Mouse (Mus musculus): ENCODE results near the gene Ccn2. TPM values are rescaled to one million over a fixed set of nuclear protein-coding genes. Genes with fewer than 3 reads are reported as not detected.

The Ccn2 gene
- polyA plus RNA-seq, 1 experiment from 2014 or later, result 21.8 TPM

DNA sequence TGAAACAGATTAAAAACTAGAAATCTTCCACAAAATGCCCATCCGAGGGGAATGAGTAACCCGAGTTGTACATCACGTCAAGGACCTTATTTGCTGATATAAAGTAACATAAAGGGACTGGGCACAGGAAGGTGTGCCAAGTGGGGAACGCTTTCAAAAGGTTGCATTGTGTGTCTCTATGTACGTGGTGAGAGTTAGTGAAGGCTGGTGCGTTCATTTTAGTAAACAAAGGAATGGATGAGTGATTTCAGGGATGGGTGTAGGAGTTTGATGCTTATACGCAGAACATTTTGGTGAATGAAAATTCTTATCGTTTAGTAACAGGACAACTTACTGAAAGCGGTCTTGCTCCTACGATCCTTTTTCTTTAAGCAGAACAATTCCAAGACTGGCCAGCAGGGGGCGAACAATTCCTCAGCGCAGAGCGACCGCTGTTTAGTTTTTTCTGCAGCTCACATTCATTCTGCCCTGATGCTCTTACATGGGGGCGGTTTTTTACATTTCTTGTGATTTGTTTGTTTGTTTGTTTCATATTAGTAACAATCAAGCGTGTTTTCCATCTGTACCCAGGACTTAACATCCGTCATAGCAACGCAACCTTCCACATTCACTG, 35.3 kb downstream of the Ccn2 start:
- 22% methylated on average over 18 of the region's 18 CpGs for WGBS
- no peaks in the 10 kb centered on the region for H3K36me3 ChIP-seq
- no peaks in the 10 kb centered on the region for H3K9me3 ChIP-seq (replicated peaks)
- ATAC-seq (ENCODE audit: insufficient number of reproducible peaks, low FRiP score, low TSS enrichment, low read depth), result no peak; the same call in 1 of the 2 replicates
- H3K9ac ChIP-seq, result no peak overlapping the region
- H3K27ac ChIP-seq (replicated peaks), result no peak overlapping the region
- H3K4me3 ChIP-seq (replicated peaks), result no peak overlapping the region
- 0 out of 2 replicates have a peak, but pooled peaks cover 6% of the 10 kb centered on the region for H3K27me3 ChIP-seq
- peak overlapping the region; percentile 30; the same call in 1 of the 2 replicates for H3K4me2 ChIP-seq (replicated peaks)
- H3K4me1 ChIP-seq, result 0 out of 2 replicates have a peak, but pooled peaks cover 2% of the 10 kb centered on the region

DNA sequence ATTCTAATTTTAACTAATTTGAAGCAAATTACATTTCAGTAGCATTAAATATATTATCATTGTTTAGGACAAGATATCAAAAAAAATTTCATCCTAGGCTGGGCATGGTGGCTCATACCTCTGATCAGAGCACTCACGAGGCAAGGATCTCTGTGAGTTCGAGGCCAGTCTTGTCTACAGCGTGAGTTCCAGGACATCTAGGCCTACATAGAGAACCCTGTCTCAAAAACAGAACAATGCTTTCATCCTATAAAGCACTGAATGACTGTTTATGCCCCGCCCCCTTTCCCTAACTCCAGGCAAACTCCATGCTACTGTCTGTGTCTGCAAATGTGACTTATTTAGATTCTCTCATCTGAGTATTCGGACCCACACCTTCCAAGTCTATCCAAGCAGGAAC, 35.9 kb downstream of the Ccn2 start:
- no peak overlapping the region for H3K9ac ChIP-seq
- no peak for ATAC-seq (ENCODE audit: insufficient number of reproducible peaks, low FRiP score, low TSS enrichment, low read depth)
- no peaks in the 10 kb centered on the region for H3K36me3 ChIP-seq
- no peak overlapping the region for H3K27ac ChIP-seq (replicated peaks)
- 92% methylated on average over 5 of the region's 5 CpGs for WGBS
- H3K4me1 ChIP-seq, result 0 out of 2 replicates have a peak, but pooled peaks cover 2% of the 10 kb centered on the region
- 0 out of 2 replicates have a peak, but pooled peaks cover 6% of the 10 kb centered on the region for H3K27me3 ChIP-seq
- H3K4me3 ChIP-seq (replicated peaks), result no peak overlapping the region
- no peak overlapping the region for H3K4me2 ChIP-seq (replicated peaks)
- no peaks in the 10 kb centered on the region for H3K9me3 ChIP-seq (replicated peaks)

DNA sequence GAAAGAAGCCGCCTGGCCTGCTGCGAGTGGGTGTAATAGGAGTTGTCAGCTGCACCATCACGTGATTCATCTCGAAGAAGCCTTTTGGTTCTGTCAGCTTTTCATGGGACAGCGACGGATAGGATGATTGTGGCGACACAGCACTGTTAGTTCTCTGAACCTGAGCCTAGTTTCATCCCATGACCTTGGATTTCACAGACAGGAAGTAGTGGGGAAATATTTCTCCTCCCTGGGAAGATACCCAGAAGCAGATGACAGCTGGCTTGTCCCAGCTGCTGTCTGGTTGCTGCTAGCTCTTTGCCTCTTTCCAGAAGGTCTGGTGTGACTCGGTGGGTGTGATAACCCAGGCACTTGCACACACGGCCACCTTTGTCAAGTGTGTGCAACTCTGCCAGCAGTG, 39.0 kb downstream of the Ccn2 start:
- ATAC-seq (ENCODE audit: insufficient number of reproducible peaks, low FRiP score, low TSS enrichment, low read depth), result no peak
- Histone ChIP-seq H3K4me1 (peaks cover 11% of the 10 kb centered on the region; the same call in 1 of the 2 replicates), H3K9me3 (replicated peaks) (no peaks in the 10 kb centered on the region), H3K27me3 (no peaks in the 10 kb centered on the region), H3K4me3 (replicated peaks) (no peak overlapping the region), H3K27ac (replicated peaks) (no peak overlapping the region), H3K36me3 (no peaks in the 10 kb centered on the region), H3K4me2 (replicated peaks) (no peak overlapping the region), H3K9ac (no peak overlapping the region)
- WGBS, result 63% methylated on average over 9 of the region's 9 CpGs

DNA sequence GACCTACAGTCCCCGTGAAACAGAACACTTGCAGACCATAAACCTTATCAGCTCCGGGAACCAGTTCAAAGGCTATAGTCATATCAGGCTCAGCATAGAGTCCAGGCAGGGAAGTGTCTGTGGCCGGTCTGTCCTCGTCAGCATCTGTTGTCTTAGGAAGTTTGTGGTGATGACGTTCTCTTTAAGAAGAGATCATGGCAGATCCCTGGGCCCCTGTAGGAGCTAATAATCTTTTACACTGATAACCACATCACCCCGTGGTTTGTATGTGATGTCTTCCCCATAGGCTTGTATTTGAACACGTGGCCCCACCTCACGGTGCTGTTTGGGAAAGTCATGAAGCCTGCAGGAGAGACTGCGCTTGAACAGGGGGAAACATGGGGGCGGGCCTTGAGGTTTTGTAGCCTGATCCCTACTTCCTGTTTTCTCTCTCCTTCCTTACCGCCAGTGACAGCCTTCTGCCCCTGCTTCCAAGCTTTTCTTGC, 40.1 kb downstream of the Ccn2 start:
- H3K4me3 ChIP-seq (replicated peaks), result no peak overlapping the region
- 74% methylated on average over 11 of the region's 11 CpGs for WGBS
- no peaks in the 10 kb centered on the region for H3K27me3 ChIP-seq
- H3K9me3 ChIP-seq (replicated peaks), result no peaks in the 10 kb centered on the region
- no peaks in the 10 kb centered on the region for H3K36me3 ChIP-seq
- no peak; the same call in 1 of the 2 replicates for ATAC-seq (ENCODE audit: insufficient number of reproducible peaks, low FRiP score, low TSS enrichment, low read depth)
- H3K4me2 ChIP-seq (replicated peaks), result no peak overlapping the region
- H3K4me1 ChIP-seq, result peaks cover 10% of the 10 kb centered on the region; the same call in 1 of the 2 replicates
- H3K9ac ChIP-seq, result no peak overlapping the region
- no peak overlapping the region for H3K27ac ChIP-seq (replicated peaks)

GRCm38 (mm10) chr10:24635884-24636283, 40.6 kb downstream of the Ccn2 start:
- 85% methylated on average over 10 of the region's 10 CpGs for WGBS
- H3K4me1 ChIP-seq, result peaks cover 8% of the 10 kb centered on the region; the same call in 1 of the 2 replicates
- no peak overlapping the region for H3K27ac ChIP-seq (replicated peaks)

GRCm38 (mm10) chr10:24636986-24637385, 41.7 kb downstream of the Ccn2 start:
- Histone ChIP-seq H3K9ac (no peak overlapping the region), H3K4me3 (replicated peaks) (no peak overlapping the region), H3K9me3 (replicated peaks) (no peaks in the 10 kb centered on the region), H3K4me1 (peaks cover 8% of the 10 kb centered on the region; the same call in 1 of the 2 replicates), H3K27me3 (no peaks in the 10 kb centered on the region), H3K27ac (replicated peaks) (no peak overlapping the region), H3K36me3 (no peaks in the 10 kb centered on the region), H3K4me2 (replicated peaks) (no peak overlapping the region)
- no peak for ATAC-seq (ENCODE audit: insufficient number of reproducible peaks, low FRiP score, low TSS enrichment, low read depth)
- WGBS, result 92% methylated on average over 2 of the region's 2 CpGs

More at GRCm38 (mm10) chr10:24635884-24636283, 40.6 kb downstream of the Ccn2 start:
- Histone ChIP-seq H3K9me3 (replicated peaks) (no peaks in the 10 kb centered on the region), H3K27me3 (no peaks in the 10 kb centered on the region), H3K4me2 (replicated peaks) (no peak overlapping the region), H3K36me3 (no peaks in the 10 kb centered on the region), H3K9ac (no peak overlapping the region), H3K4me3 (replicated peaks) (no peak overlapping the region)
- no peak for ATAC-seq (ENCODE audit: insufficient number of reproducible peaks, low FRiP score, low TSS enrichment, low read depth)

GRCm38 (mm10) chr10:24638306-24639070, 43.2 kb downstream of the Ccn2 start:
- WGBS, result 22% methylated on average over 10 of the region's 10 CpGs
- Histone ChIP-seq H3K27ac (replicated peaks) (peak overlapping the region; percentile 22; the same call in 1 of the 2 replicates), H3K4me3 (replicated peaks) (no peak overlapping the region), H3K9ac (no peak overlapping the region), H3K36me3 (no peaks in the 10 kb centered on the region), H3K9me3 (replicated peaks) (no peaks in the 10 kb centered on the region), H3K27me3 (no peaks in the 10 kb centered on the region), H3K4me1 (peaks cover 8% of the 10 kb centered on the region; the same call in 1 of the 2 replicates), H3K4me2 (replicated peaks) (no peak overlapping the region)
- no peak for ATAC-seq (ENCODE audit: insufficient number of reproducible peaks, low FRiP score, low TSS enrichment, low read depth)

GRCm38 (mm10) chr10:24639596-24639995, 44.4 kb downstream of the Ccn2 start:
- no peaks in the 10 kb centered on the region for H3K36me3 ChIP-seq
- no peaks in the 10 kb centered on the region for H3K27me3 ChIP-seq
- H3K27ac ChIP-seq (replicated peaks), result no peak overlapping the region
- no peak overlapping the region for H3K4me2 ChIP-seq (replicated peaks)
- 62% methylated on average over 7 of the region's 7 CpGs for WGBS
- no peak overlapping the region for H3K9ac ChIP-seq
- no peak overlapping the region for H3K4me3 ChIP-seq (replicated peaks)
- peaks cover 8% of the 10 kb centered on the region; the same call in 1 of the 2 replicates for H3K4me1 ChIP-seq
- H3K9me3 ChIP-seq (replicated peaks), result no peaks in the 10 kb centered on the region
- no peak for ATAC-seq (ENCODE audit: insufficient number of reproducible peaks, low FRiP score, low TSS enrichment, low read depth)

- Histone ChIP-seq H3K4me2 (replicated peaks) (no peak overlapping the region), H3K27me3 (no peaks in the 10 kb centered on the region), H3K4me3 (replicated peaks) (no peak overlapping the region), H3K9me3 (replicated peaks) (no peaks in the 10 kb centered on the region), H3K27ac (replicated peaks) (no peak overlapping the region), H3K4me1 (peaks cover 8% of the 10 kb centered on the region; the same call in 1 of the 2 replicates), H3K9ac (no peak overlapping the region), H3K36me3 (no peaks in the 10 kb centered on the region)
- 69% methylated on average over 6 of the region's 6 CpGs for WGBS
- ATAC-seq (ENCODE audit: insufficient number of reproducible peaks, low FRiP score, low TSS enrichment, low read depth), result no peak
These were observed 45.1 kb downstream of the Ccn2 start for GRCm38 (mm10) chr10:24640186-24640875.

DNA sequence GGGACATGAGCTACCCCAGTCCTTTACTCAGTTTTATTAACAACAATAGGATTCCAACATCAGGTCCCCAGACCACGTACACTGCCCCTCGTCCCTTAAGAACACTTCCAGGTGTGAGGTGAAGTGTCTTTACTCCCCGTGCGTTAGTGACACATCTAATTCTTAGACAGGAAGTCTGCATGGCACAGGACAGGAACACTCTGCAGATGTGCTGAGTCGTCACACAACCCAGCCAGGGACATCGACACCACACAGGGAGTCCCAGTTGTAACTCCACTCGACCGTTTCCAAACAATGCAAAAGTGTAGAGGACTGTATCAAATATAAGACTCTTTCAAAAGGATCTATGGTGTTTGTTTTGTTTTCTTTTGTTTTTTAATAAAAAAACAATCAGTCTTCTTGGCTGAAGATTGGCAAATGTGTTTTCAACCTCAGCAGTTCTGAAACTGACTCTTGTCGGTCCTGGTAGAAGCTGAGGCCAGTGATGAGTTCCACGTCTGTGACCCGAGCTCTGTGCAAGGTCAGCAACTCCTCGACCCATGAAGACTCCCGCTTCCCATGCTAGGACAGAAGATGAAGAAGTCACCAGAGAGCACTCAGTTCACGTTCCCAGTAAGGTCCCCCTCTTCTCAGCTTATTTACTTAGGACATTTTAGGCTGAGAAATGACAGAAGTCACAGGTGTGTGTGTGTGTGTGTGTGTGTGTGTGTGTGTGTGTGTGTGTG, 46.3 kb downstream of the Ccn2 start:
- no peak overlapping the region for H3K4me3 ChIP-seq (replicated peaks)
- H3K4me1 ChIP-seq, result peaks cover 8% of the 10 kb centered on the region; the same call in 1 of the 2 replicates
- no peak overlapping the region for H3K4me2 ChIP-seq (replicated peaks)
- H3K9ac ChIP-seq, result no peak overlapping the region
- no peak overlapping the region for H3K27ac ChIP-seq (replicated peaks)
- ATAC-seq (ENCODE audit: insufficient number of reproducible peaks, low FRiP score, low TSS enrichment, low read depth), result no peak
- WGBS, result 52% methylated on average over 14 of the region's 14 CpGs
- no peaks in the 10 kb centered on the region for H3K36me3 ChIP-seq
- no peaks in the 10 kb centered on the region for H3K27me3 ChIP-seq
- H3K9me3 ChIP-seq (replicated peaks), result no peaks in the 10 kb centered on the region

Measured in embryonic facial prominence, embryonic 15.5 days (tissue).